Mouse (Mus musculus) left cerebral cortex, postnatal 10 days (tissue): ENCODE results near the gene Emc3. TPM values are rescaled to one million over a fixed set of nuclear protein-coding genes. Genes with fewer than 3 reads are reported as not detected.

ENCODE experiments used
- DNase-seq, 2 experiments: peaks; one replicate each; pipeline ENCODE4 v3.0.0; 2021 to 2022; ENCODE audit warnings: low spot score in 2 of 2, mixed read lengths in 1 of 2; ENCODE audit errors: extremely low spot score in 1 of 2
- intact Hi-C: fragments of 180-260 bp; cut with DNase I; formaldehyde crosslinking; loops from one replicate; pipeline ENCODE4 v1.15.1; 2025
- total RNA-seq, 2 experiments: library from RNA; stranded (reverse); gene quantifications; 2 replicates each; pipeline ENCODE4 v1.2.3; 2021

Gene Emc3
- 10 to 100 TPM; 78.8 to 79.2 TPM for total RNA-seq

- DNase-seq, result peak; percentile 91 to 92
- intact Hi-C loops, result no loop called here
Observed at GRCm38 (mm10) chr6:113530932-113531839, at the start of gene Emc3, which contains the start of gene Fancd2. Gene Emc3, minus strand, starts transcription at chr6:113531652. Gene Fancd2, plus strand, starts transcription at chr6:113531682.

GRCm38 (mm10) chr6:113579306-113579705 lies 47.9 kb upstream of the Emc3 start:
- intact Hi-C loops, result no loop called here
- DNase-seq, result no peak

GRCm38 (mm10) chr6:113576044-113576443 lies 44.6 kb upstream of the Emc3 start:
- intact Hi-C loops, result no loop called here
- DNase-seq, result peak in 1 of 2 experiments; percentile 50

- intact Hi-C loops, result no loop called here
- DNase-seq, result no peak
Observed at GRCm38 (mm10) chr6:113564557-113564956, 33.1 kb upstream of the Emc3 start.

GRCm38 (mm10) chr6:113559736-113560135 lies 28.3 kb upstream of the Emc3 start:
- intact Hi-C loops, result no loop called here
- DNase-seq, result peak in 1 of 2 experiments; percentile 45

- no peak for DNase-seq
- intact Hi-C loops, result no loop called here
Observed at GRCm38 (mm10) chr6:113543906-113544481, 12.5 kb upstream of the Emc3 start.

- no peak for DNase-seq
- intact Hi-C loops, result no loop called here
Observed at GRCm38 (mm10) chr6:113541610-113542009, 10.2 kb upstream of the Emc3 start.

- DNase-seq, result no peak
- intact Hi-C loops, result no loop called here
Observed at GRCm38 (mm10) chr6:113534886-113535285, 3.4 kb upstream of the Emc3 start.

- intact Hi-C loops, result no loop called here
Observed at GRCm38 (mm10) chr6:113531840-113532404, 470 bp upstream of the Emc3 start.

GRCm38 (mm10) chr6:113523420-113523819 lies 8.0 kb downstream of the Emc3 start:
- DNase-seq, result no peak
- intact Hi-C loops, result no loop called here

More at GRCm38 (mm10) chr6:113531840-113532404, 470 bp upstream of the Emc3 start:
- no peak for DNase-seq

- DNase-seq, result no peak
- intact Hi-C loops, result no loop called here
Observed at GRCm38 (mm10) chr6:113522310-113522709, 9.1 kb downstream of the Emc3 start.

- intact Hi-C loops, result loop anchor here (10.0 kb wide), 1 partner anchor 187 kb away; no protein-coding TSS in a partner anchor
- no peak for DNase-seq
Observed at GRCm38 (mm10) chr6:113517434-113518080, 13.9 kb downstream of the Emc3 start.

- no peak for DNase-seq
- intact Hi-C loops, result loop anchor here (10.0 kb wide), 1 partner anchor 190 kb away; no protein-coding TSS in a partner anchor
Observed at GRCm38 (mm10) chr6:113514600-113514999, 16.9 kb downstream of the Emc3 start.

GRCm38 (mm10) chr6:113513944-113514343 lies 17.5 kb downstream of the Emc3 start:
- intact Hi-C loops, result loop anchor here (10.0 kb wide), 1 partner anchor 191 kb away; no protein-coding TSS in a partner anchor

GRCm38 (mm10) chr6:113508947-113509280 lies 22.5 kb downstream of the Emc3 start:
- intact Hi-C loops, result no loop called here
- DNase-seq, result no peak

More at GRCm38 (mm10) chr6:113513944-113514343, 17.5 kb downstream of the Emc3 start:
- DNase-seq, result no peak

- peak in 1 of 2 experiments; percentile 62 for DNase-seq
- intact Hi-C loops, result no loop called here
Observed at GRCm38 (mm10) chr6:113508272-113508946, 23.0 kb downstream of the Emc3 start.

GRCm38 (mm10) chr6:113507130-113507529 lies 24.3 kb downstream of the Emc3 start:
- intact Hi-C loops, result no loop called here
- DNase-seq, result no peak

GRCm38 (mm10) chr6:113505689-113506088 lies 25.8 kb downstream of the Emc3 start:
- intact Hi-C loops, result no loop called here
- DNase-seq, result no peak
